Mouse (Mus musculus): ENCODE results near the gene Upp2. TPM values are rescaled to one million over a fixed set of nuclear protein-coding genes. Genes with fewer than 3 reads are reported as not detected.

Gene Upp2
- polyA plus RNA-seq, 1 experiment from 2014 or later = 7.5 TPM

DNA sequence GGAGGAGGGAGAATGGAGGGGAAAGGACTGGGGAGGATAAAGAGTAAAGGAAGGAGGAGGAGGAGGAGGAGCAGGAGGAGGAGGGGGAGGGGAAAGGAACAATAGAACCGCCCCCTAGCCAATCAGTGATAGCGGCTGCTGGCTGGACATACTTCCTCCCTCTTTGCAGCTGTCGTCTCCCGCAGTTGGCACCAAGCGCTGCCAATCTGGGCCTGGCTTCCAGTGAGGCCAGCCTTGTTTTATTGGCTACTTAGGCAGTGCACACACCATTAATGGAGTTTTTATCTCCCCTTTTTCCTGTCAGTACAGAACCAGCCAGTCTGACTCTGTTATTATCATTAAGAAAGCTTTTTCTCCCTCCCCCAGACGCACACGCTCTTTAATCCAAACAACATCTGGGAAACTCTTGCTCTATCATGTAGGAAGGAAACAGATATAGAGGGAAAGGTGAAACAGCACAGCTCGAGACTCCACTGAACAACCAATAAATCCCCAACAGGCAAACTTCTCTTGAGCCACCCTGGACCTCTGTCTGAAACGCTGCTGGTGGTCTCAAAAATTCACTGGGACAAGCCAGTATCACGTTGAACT, 34.7 kb upstream of the Upp2 start:
- no peaks in the 10 kb centered on the region for H3K27me3 ChIP-seq
- ATAC-seq (replicated peaks; ENCODE audit: insufficient number of reproducible peaks, insufficient read depth, low FRiP score, low read depth) = peak; percentile 86
- no peaks in the 10 kb centered on the region for H3K9me3 ChIP-seq (replicated peaks)
- peaks cover 90% of the 10 kb centered on the region for H3K4me1 ChIP-seq (replicated peaks)
- 16% methylated on average over 10 of the region's 10 CpGs for WGBS
- H3K4me3 ChIP-seq = 0 out of 2 replicates have a peak overlapping the region, but pooled peaks have one; percentile 1
- peak overlapping the region; percentile 35 for H3K4me2 ChIP-seq
- H3K27ac ChIP-seq = peak overlapping the region; percentile 76
- H3K36me3 ChIP-seq = no peaks in the 10 kb centered on the region
- no peak overlapping the region for H3K9ac ChIP-seq

DNA sequence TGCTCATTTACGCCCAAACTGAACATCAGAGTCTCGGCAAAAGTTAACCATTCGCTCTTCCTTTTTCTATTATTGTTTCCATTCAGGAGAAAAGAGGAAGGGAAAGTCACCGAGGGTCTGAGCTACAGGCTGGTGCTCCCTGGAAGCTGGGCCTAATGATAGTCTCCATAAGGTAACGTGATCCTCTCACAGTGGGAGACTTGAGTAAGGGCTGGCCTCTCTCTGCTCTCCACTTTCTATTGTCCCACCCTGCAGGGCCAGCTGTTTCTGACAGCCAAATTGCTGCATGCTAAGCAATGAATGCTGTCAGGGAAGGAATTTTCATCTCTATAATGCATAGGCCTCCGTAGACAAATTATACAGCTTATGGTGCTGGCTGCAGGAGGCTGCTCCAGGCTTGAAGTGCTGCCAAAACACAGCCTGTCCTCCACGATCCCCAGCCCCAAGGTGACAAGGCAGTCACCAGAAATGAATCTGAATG, 33.5 kb upstream of the Upp2 start:
- no peaks in the 10 kb centered on the region for H3K9me3 ChIP-seq (replicated peaks)
- 33% methylated on average over 7 of the region's 7 CpGs for whole genome bisulfite sequencing
- H3K9ac ChIP-seq = no peak overlapping the region
- H3K27ac ChIP-seq = peak overlapping the region; percentile 76
- H3K27me3 ChIP-seq = no peaks in the 10 kb centered on the region
- H3K36me3 ChIP-seq = no peaks in the 10 kb centered on the region
- no peak for ATAC-seq (replicated peaks; ENCODE audit: insufficient number of reproducible peaks, insufficient read depth, low FRiP score, low read depth)
- H3K4me3 ChIP-seq = no peak overlapping the region
- H3K4me1 ChIP-seq (replicated peaks) = peaks cover 86% of the 10 kb centered on the region
- 0 out of 2 replicates have a peak overlapping the region, but pooled peaks have one; percentile 2 for H3K4me2 ChIP-seq

- no peak overlapping the region for H3K9ac ChIP-seq
- H3K36me3 ChIP-seq = no peaks in the 10 kb centered on the region
- peaks cover 87% of the 10 kb centered on the region for H3K4me1 ChIP-seq (replicated peaks)
- peak overlapping the region; percentile 76 for H3K27ac ChIP-seq
- no peaks in the 10 kb centered on the region for H3K27me3 ChIP-seq
- no peaks in the 10 kb centered on the region for H3K9me3 ChIP-seq (replicated peaks)
- H3K4me3 ChIP-seq = no peak overlapping the region
- WGBS = 53% methylated on average over 4 of the region's 4 CpGs
- ATAC-seq (replicated peaks; ENCODE audit: insufficient number of reproducible peaks, insufficient read depth, low FRiP score, low read depth) = no peak
- H3K4me2 ChIP-seq = no peak overlapping the region
Observed at GRCm38 (mm10) chr2:58534379-58534778, 32.7 kb upstream of the Upp2 start.

DNA sequence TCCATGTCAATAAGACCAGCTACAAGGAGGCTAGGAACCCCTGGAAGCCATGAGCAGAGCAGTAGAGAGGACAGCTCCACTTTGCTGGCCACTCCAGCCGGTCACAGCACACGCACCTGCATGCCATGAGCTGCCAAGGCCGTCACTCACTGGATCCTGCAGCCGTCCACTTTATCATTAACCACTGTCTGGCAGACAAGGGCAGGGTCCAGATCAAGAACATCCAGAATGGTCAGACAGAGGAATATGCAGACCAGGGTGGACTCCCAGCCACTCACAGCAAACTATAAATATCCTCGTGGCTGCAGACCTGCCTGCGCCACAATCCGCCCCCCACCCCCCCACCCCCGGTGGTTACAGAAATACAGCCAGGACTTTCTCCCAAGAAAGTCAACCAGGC, 31.9 kb upstream of the Upp2 start:
- Histone ChIP-seq H3K27ac (peak overlapping the region; percentile 76), H3K36me3 (no peaks in the 10 kb centered on the region), H3K9ac (no peak overlapping the region), H3K9me3 (replicated peaks) (no peaks in the 10 kb centered on the region), H3K4me3 (no peak overlapping the region), H3K27me3 (no peaks in the 10 kb centered on the region), H3K4me2 (peak overlapping the region; percentile 29), H3K4me1 (replicated peaks) (peaks cover 85% of the 10 kb centered on the region)
- ATAC-seq (replicated peaks; ENCODE audit: insufficient number of reproducible peaks, insufficient read depth, low FRiP score, low read depth) = no peak
- WGBS = 36% methylated on average over 8 of the region's 8 CpGs

DNA sequence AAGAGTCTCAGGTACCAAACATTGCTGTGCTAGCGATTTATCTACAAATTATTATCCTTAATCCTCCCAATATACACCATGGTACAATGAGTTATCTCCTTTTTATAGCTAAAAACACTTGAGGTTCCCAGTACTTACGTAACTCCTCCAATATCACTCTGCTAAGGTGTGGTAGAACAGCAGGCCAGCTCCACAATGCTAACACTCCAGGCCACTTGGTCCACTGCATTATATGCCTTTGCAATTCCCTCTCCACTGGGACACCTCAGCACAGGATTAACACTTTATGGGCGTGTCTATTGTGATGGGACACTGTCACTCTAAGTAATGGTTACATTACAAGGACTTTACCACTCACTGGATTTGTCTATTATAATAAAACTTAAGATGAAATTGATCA, 30.3 kb upstream of the Upp2 start:
- no peak overlapping the region for H3K4me3 ChIP-seq
- no peaks in the 10 kb centered on the region for H3K9me3 ChIP-seq (replicated peaks)
- H3K27me3 ChIP-seq = no peaks in the 10 kb centered on the region
- no peak overlapping the region for H3K9ac ChIP-seq
- H3K36me3 ChIP-seq = no peaks in the 10 kb centered on the region
- no peak overlapping the region for H3K27ac ChIP-seq
- ATAC-seq (replicated peaks; ENCODE audit: insufficient number of reproducible peaks, insufficient read depth, low FRiP score, low read depth) = no peak
- WGBS = 82% methylated on average over 3 of the region's 3 CpGs
- peaks cover 77% of the 10 kb centered on the region for H3K4me1 ChIP-seq (replicated peaks)
- no peak overlapping the region for H3K4me2 ChIP-seq

GRCm38 (mm10) chr2:58538196-58538595, 28.9 kb upstream of the Upp2 start:
- no peaks in the 10 kb centered on the region for H3K9me3 ChIP-seq (replicated peaks)
- H3K4me1 ChIP-seq (replicated peaks) = peaks cover 73% of the 10 kb centered on the region
- H3K27ac ChIP-seq = no peak overlapping the region
- H3K4me2 ChIP-seq = no peak overlapping the region
- H3K4me3 ChIP-seq = no peak overlapping the region
- 89% methylated on average over 6 of the region's 6 CpGs for WGBS
- no peaks in the 10 kb centered on the region for H3K36me3 ChIP-seq
- H3K27me3 ChIP-seq = no peaks in the 10 kb centered on the region
- ATAC-seq (replicated peaks; ENCODE audit: insufficient number of reproducible peaks, insufficient read depth, low FRiP score, low read depth) = no peak
- no peak overlapping the region for H3K9ac ChIP-seq

GRCm38 (mm10) chr2:58543252-58543651, 23.8 kb upstream of the Upp2 start:
- Histone ChIP-seq H3K9me3 (replicated peaks) (no peaks in the 10 kb centered on the region), H3K4me3 (no peak overlapping the region), H3K27ac (no peak overlapping the region), H3K27me3 (no peaks in the 10 kb centered on the region), H3K4me1 (replicated peaks) (peaks cover 40% of the 10 kb centered on the region), H3K4me2 (no peak overlapping the region), H3K9ac (no peak overlapping the region), H3K36me3 (no peaks in the 10 kb centered on the region)
- ATAC-seq (replicated peaks; ENCODE audit: insufficient number of reproducible peaks, insufficient read depth, low FRiP score, low read depth) = no peak
- 88% methylated on average over 5 of the region's 5 CpGs for WGBS

DNA sequence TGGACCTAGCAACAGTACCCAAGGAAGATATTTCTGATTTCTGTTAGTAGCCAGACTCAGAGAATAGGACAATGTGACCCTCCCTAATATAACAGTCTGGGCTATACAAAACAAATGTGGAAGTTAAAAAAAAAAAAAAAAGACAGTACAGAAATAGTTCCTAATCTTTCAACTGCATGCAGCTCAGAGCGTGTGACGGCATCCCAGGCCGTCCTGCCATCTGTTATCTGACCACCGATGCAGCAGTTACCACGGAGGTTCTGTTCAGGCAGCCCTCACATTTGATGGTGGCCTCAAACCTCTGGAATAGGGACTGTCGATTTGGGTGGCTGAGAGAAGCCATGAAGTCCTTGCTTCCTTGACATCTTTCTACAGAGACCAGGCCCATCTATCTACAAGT, 22.7 kb upstream of the Upp2 start:
- no peak overlapping the region for H3K27ac ChIP-seq
- no peak for ATAC-seq (replicated peaks; ENCODE audit: insufficient number of reproducible peaks, insufficient read depth, low FRiP score, low read depth)
- no peaks in the 10 kb centered on the region for H3K27me3 ChIP-seq
- no peaks in the 10 kb centered on the region for H3K9me3 ChIP-seq (replicated peaks)
- no peaks in the 10 kb centered on the region for H3K36me3 ChIP-seq
- no peak overlapping the region for H3K4me2 ChIP-seq
- no peak overlapping the region for H3K4me3 ChIP-seq
- H3K9ac ChIP-seq = no peak overlapping the region
- H3K4me1 ChIP-seq (replicated peaks) = peaks cover 39% of the 10 kb centered on the region
- 31% methylated on average over 6 of the region's 6 CpGs for WGBS

GRCm38 (mm10) chr2:58546264-58546663, 20.8 kb upstream of the Upp2 start:
- H3K9me3 ChIP-seq (replicated peaks) = no peaks in the 10 kb centered on the region
- no peak for ATAC-seq (replicated peaks; ENCODE audit: insufficient number of reproducible peaks, insufficient read depth, low FRiP score, low read depth)
- peaks cover 44% of the 10 kb centered on the region for H3K4me1 ChIP-seq (replicated peaks)
- no peaks in the 10 kb centered on the region for H3K27me3 ChIP-seq
- 86% methylated on average over 7 of the region's 7 CpGs for WGBS
- no peak overlapping the region for H3K9ac ChIP-seq
- no peak overlapping the region for H3K4me3 ChIP-seq
- no peak overlapping the region for H3K4me2 ChIP-seq
- H3K36me3 ChIP-seq = no peaks in the 10 kb centered on the region
- no peak overlapping the region for H3K27ac ChIP-seq

DNA sequence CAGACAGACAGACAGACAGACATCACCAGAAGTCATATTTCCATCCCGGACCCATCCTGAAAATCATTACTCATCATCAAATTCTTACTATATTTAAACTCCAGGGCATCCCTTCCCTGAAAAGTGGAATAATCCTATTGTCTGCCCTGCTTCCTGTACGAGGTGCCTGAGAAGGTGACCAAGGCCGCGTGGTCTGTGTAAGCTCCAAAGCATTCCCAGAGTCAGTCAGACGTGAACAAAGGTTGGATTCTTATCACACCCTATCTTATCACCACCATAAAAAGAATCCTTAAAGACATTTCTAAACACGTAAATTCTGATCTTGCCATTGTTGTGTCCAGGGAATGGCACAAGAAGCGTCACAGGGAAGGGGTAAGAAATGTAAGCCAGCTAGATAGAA, 18.2 kb upstream of the Upp2 start:
- no peak overlapping the region for H3K4me3 ChIP-seq
- no peak for ATAC-seq (replicated peaks; ENCODE audit: insufficient number of reproducible peaks, insufficient read depth, low FRiP score, low read depth)
- 51% methylated on average over 7 of the region's 7 CpGs for WGBS
- no peaks in the 10 kb centered on the region for H3K9me3 ChIP-seq (replicated peaks)
- H3K4me1 ChIP-seq (replicated peaks) = peaks cover 58% of the 10 kb centered on the region
- no peak overlapping the region for H3K27ac ChIP-seq
- no peak overlapping the region for H3K4me2 ChIP-seq
- no peaks in the 10 kb centered on the region for H3K27me3 ChIP-seq
- H3K9ac ChIP-seq = no peak overlapping the region
- H3K36me3 ChIP-seq = no peaks in the 10 kb centered on the region

GRCm38 (mm10) chr2:58549960-58550359, 17.1 kb upstream of the Upp2 start:
- Histone ChIP-seq H3K36me3 (no peaks in the 10 kb centered on the region), H3K9me3 (replicated peaks) (no peaks in the 10 kb centered on the region), H3K4me2 (peak overlapping the region; percentile 34; the same call in 1 of the 2 replicates), H3K4me1 (replicated peaks) (peaks cover 58% of the 10 kb centered on the region), H3K27me3 (no peaks in the 10 kb centered on the region), H3K9ac (no peak overlapping the region), H3K27ac (0 out of 2 replicates have a peak overlapping the region, but pooled peaks have one; percentile 33), H3K4me3 (no peak overlapping the region)
- 28% methylated on average over 6 of the region's 6 CpGs for WGBS
- no peak for ATAC-seq (replicated peaks; ENCODE audit: insufficient number of reproducible peaks, insufficient read depth, low FRiP score, low read depth)

GRCm38 (mm10) chr2:58550488-58550887, 16.6 kb upstream of the Upp2 start:
- H3K4me3 ChIP-seq = no peak overlapping the region
- no peak; the same call in 1 of the 2 replicates for ATAC-seq (replicated peaks; ENCODE audit: insufficient number of reproducible peaks, insufficient read depth, low FRiP score, low read depth)
- H3K27me3 ChIP-seq = no peaks in the 10 kb centered on the region
- H3K36me3 ChIP-seq = no peaks in the 10 kb centered on the region
- H3K27ac ChIP-seq = 0 out of 2 replicates have a peak overlapping the region, but pooled peaks have one; percentile 33
- H3K4me2 ChIP-seq = peak overlapping the region; percentile 34; the same call in 1 of the 2 replicates
- no peaks in the 10 kb centered on the region for H3K9me3 ChIP-seq (replicated peaks)
- 25% methylated on average over 9 of the region's 9 CpGs for WGBS
- peaks cover 58% of the 10 kb centered on the region for H3K4me1 ChIP-seq (replicated peaks)
- no peak overlapping the region for H3K9ac ChIP-seq

All from heart, embryonic 15.5 days (tissue).